Mouse (Mus musculus) lung, postnatal 0 days (tissue): Measurements from ENCODE around the gene Atp2c2.

ENCODE experiments used
- CTCF ChIP-seq: IDR thresholded peaks from 2 replicates; pipeline ENCODE4 v1.5.1; 2016; ENCODE audit warnings: antibody characterized with exemption, mild to moderate bottlenecking
- EP300 ChIP-seq: IDR thresholded peaks from 2 replicates; pipeline ENCODE4 v1.6.1; 2016; ENCODE audit warnings: antibody characterized with exemption, mild to moderate bottlenecking, control low read depth

DNA sequence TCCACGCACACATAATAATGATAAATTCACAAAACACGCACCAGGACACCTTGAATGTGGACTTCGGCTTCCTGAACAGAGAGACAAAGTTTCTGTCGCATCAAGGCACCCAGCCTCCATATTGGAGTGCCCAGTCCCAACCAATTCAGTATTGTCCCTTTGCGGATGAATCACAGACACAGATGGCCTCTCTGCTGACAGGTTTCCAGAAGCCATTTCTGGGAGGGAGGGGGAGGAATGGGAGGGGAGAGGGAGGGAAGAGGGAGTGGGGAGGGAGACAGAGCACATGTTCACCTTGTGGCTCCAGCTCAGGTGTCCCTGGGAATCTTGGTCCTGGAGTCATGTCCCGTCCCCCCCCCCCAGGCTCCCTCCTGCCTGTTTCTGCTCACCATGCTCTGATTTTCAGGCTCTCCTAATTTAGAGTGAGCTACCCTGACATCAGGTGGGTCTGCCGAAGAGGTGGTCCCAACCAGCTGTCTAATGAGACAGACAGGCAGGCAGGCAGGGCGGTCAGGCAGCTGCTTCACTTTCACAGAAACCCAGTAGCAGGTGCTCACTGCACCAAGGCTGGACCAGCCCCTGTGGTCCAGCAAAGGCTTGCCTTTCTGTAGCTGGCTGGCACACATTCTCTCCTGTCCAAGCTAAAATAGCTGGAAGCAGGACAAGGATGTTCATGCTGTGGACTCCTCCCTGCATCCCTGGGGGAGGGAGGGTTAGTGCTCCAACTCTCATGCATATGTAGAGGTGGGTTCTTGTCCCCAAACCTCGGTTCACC, 89.0 kb downstream of the Atp2c2 start:
- TF ChIP-seq CTCF (no peak), EP300 (no peak)
